19 mouse cellular contexts compared by ENCODE assay signal in the genomic region with DNA sequence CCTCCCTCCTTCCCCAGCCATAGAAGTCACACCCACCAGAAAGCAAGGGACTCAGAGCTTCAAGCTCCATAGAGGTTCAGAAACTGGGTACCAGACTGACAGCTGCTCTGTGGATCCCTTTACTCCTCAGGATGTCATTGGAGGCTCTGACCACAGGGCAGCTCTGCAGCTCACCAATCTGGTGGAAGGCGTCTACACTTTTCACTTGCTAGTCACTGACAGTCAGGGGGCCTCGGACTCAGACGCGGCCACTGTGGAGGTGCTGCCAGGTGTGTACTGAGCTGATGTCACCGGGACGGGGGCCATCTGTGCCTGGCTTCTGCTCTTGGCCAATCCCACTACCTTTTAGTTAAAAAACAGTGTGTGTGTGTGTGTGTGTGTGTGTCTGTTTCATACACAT. TPM values are rescaled to one million over a fixed set of nuclear protein-coding genes. Genes with fewer than 3 reads are reported as not detected.
DNase-seq lines count a peak whose midpoint lies in the region; ATAC-seq lines count a peak whose summit lies in the region.
"Had no signal": no experiment of that assay in that cellular context is flagged by ENCODE, and none has a peak within 500 bp of the region (broad histone marks: within the 10 kb centered on the region; RNA-seq: fewer than 3 reads in every experiment).

No protein-coding gene starts in this region.

- no peaks in the 10 kb centered on the region for H3K9me3 ChIP-seq in forebrain, embryonic 11.5 days (ENCODE audit: control insufficient read depth, low read length)
- 0 out of 2 replicates have a peak, but pooled peaks cover 8% of the 10 kb centered on the region for H3K9me3 ChIP-seq in forebrain, embryonic 13.5 days (replicated peaks)
- no peaks in the 10 kb centered on the region for H3K9me3 ChIP-seq in neural tube, embryonic 15.5 days (replicated peaks)
- H3K9me3 ChIP-seq: embryonic facial prominence, embryonic 15.5 days; G1E; limb, embryonic 12.5 days had no signal

- H3K27ac ChIP-seq in forebrain, embryonic 11.5 days (ENCODE audit: low read depth, low read length) = no peak overlapping the region
- no peak overlapping the region for H3K27ac ChIP-seq in forebrain, embryonic 13.5 days
- no peak overlapping the region for H3K27ac ChIP-seq in neural tube, embryonic 15.5 days (replicated peaks)
- H3K27ac ChIP-seq: embryonic facial prominence, embryonic 15.5 days; limb, embryonic 12.5 days had no signal

- peak; percentile 31 for DNase-seq in forebrain, embryonic 11.5 days (ENCODE audit: low spot score)
- DNase-seq in layer of hippocampus, postnatal 10 days (ENCODE audit: low spot score in 2 of 2) = peak; percentile 16 to 39
- DNase-seq in layer of hippocampus, postnatal 36 days = no peak
- peak; percentile 11 for DNase-seq in T-cell, adult 2 months (ENCODE audit: low spot score)
- peak; percentile 56 to 74 for DNase-seq in kidney, postnatal 4 days
- DNase-seq: cerebellum, postnatal 36 days; gastrocnemius, postnatal 36 days; layer of hippocampus, adult 9-11 months; lung, embryonic 14.5 days had no signal

- no peak for ATAC-seq in forebrain, embryonic 11.5 days (replicated peaks; ENCODE audit: low FRiP score)
- ATAC-seq in forebrain, embryonic 13.5 days = no peak
- ATAC-seq in neural tube, embryonic 15.5 days (ENCODE audit: low FRiP score) = no peak
- ATAC-seq: activated CD4-positive, CD25-positive, alpha-beta regulatory T cell, adult 4 months; forebrain, embryonic 16.5 days had no signal

- H3K27me3 ChIP-seq in forebrain, embryonic 11.5 days (ENCODE audit: control insufficient read depth, insufficient read depth, low read length) = no peaks in the 10 kb centered on the region
- no peaks in the 10 kb centered on the region for H3K27me3 ChIP-seq in forebrain, embryonic 13.5 days
- H3K27me3 ChIP-seq in neural tube, embryonic 15.5 days (replicated peaks) = no peaks in the 10 kb centered on the region
- H3K27me3 ChIP-seq: embryonic facial prominence, embryonic 15.5 days; limb, embryonic 12.5 days had no signal

- no peaks in the 10 kb centered on the region for H3K4me1 ChIP-seq in forebrain, embryonic 11.5 days (replicated peaks; ENCODE audit: control insufficient read depth, insufficient read depth, low read length)
- no peaks in the 10 kb centered on the region for H3K4me1 ChIP-seq in forebrain, embryonic 13.5 days
- no peaks in the 10 kb centered on the region for H3K4me1 ChIP-seq in neural tube, embryonic 15.5 days
- H3K4me1 ChIP-seq: embryonic facial prominence, embryonic 15.5 days; limb, embryonic 12.5 days had no signal

- no peaks in the 10 kb centered on the region for H3K36me3 ChIP-seq in forebrain, embryonic 11.5 days (ENCODE audit: control insufficient read depth, insufficient read depth, low read length)
- H3K36me3 ChIP-seq in forebrain, embryonic 13.5 days (ENCODE audit: poor library complexity, severe bottlenecking) = no peaks in the 10 kb centered on the region
- H3K36me3 ChIP-seq in neural tube, embryonic 15.5 days = peaks cover 28% of the 10 kb centered on the region
- H3K36me3 ChIP-seq: embryonic facial prominence, embryonic 15.5 days; G1E; limb, embryonic 12.5 days had no signal

- no peak overlapping the region for H3K4me2 ChIP-seq in forebrain, embryonic 11.5 days (ENCODE audit: low read depth, low read length, severe bottlenecking)
- no peak overlapping the region for H3K4me2 ChIP-seq in forebrain, embryonic 13.5 days
- H3K4me2 ChIP-seq in neural tube, embryonic 15.5 days = no peak overlapping the region
- H3K4me2 ChIP-seq: embryonic facial prominence, embryonic 15.5 days; limb, embryonic 12.5 days; lung, embryonic 14.5 days; midbrain, embryonic 11.5 days had no signal

- WGBS in forebrain, embryonic 11.5 days = 92% methylated on average over 6 of the region's 6 CpGs
- 95% methylated on average over 6 of the region's 6 CpGs for WGBS in forebrain, embryonic 13.5 days
- 95% methylated on average over 6 of the region's 6 CpGs for WGBS in neural tube, embryonic 15.5 days

- no peak overlapping the region for H3K9ac ChIP-seq in forebrain, embryonic 11.5 days (ENCODE audit: low read length)
- H3K9ac ChIP-seq in forebrain, embryonic 13.5 days = no peak overlapping the region
- no peak overlapping the region for H3K9ac ChIP-seq in neural tube, embryonic 15.5 days (replicated peaks)
- H3K9ac ChIP-seq: embryonic facial prominence, embryonic 15.5 days; limb, embryonic 12.5 days; lung, embryonic 14.5 days had no signal

- no peak overlapping the region for H3K4me3 ChIP-seq in forebrain, embryonic 11.5 days (ENCODE audit: low read depth, low read length)
- H3K4me3 ChIP-seq in forebrain, embryonic 13.5 days = no peak overlapping the region
- no peak overlapping the region for H3K4me3 ChIP-seq in neural tube, embryonic 15.5 days (replicated peaks)
- H3K4me3 ChIP-seq: embryonic facial prominence, embryonic 15.5 days; limb, embryonic 12.5 days; myocyte had no signal

RNA-seq across cellular contexts. Expression of a gene that starts 37.5 kb away (rescaled TPM):
- polyA plus RNA-seq in forebrain, embryonic 11.5 days (2014; fragmentation: Nextera tagmentation; extraction: Ambion mirVana) = 0.61 and 0.67 TPM in 2 replicates
- 0.96 and 1.4 TPM in 2 replicates for polyA plus RNA-seq in forebrain, embryonic 13.5 days (2015; fragmentation: Nextera tagmentation; extraction: Ambion mirVana)
- total RNA-seq in layer of hippocampus, postnatal 10 days (2021) = 10 to 100 TPM; 28.2 to 31.4 TPM
- total RNA-seq in layer of hippocampus, postnatal 36 days (2021) = 10 to 100 TPM; 26.8 to 28.0 TPM
- 6.4 and 7.7 TPM in 2 replicates for polyA plus RNA-seq in neural tube, embryonic 15.5 days (2015; fragmentation: Nextera tagmentation; extraction: Ambion mirVana)
- total RNA-seq: gastrocnemius, postnatal 36 days; heart, postnatal 36 days had no signal
- polyA plus RNA-seq: G1E, myocyte had no signal

RNA-seq across cellular contexts. Expression of a gene that starts 50.9 kb away (rescaled TPM):
- 79.9 and 87.4 TPM in 2 replicates for polyA plus RNA-seq in forebrain, embryonic 11.5 days (2014; fragmentation: Nextera tagmentation; extraction: Ambion mirVana)
- 58.3 TPM in 2 replicates for polyA plus RNA-seq in forebrain, embryonic 13.5 days (2015; fragmentation: Nextera tagmentation; extraction: Ambion mirVana)
- total RNA-seq in layer of hippocampus, postnatal 10 days (2021) = 10 to 100 TPM; 25.1 to 26.2 TPM
- 10 to 100 TPM; 20.9 to 23.7 TPM for total RNA-seq in layer of hippocampus, postnatal 36 days (2021)
- polyA plus RNA-seq in neural tube, embryonic 15.5 days (2015; fragmentation: Nextera tagmentation; extraction: Ambion mirVana) = 30.7 and 35.8 TPM in 2 replicates

RNA-seq across cellular contexts. Expression of a gene that starts 51.1 kb away (rescaled TPM):
- polyA plus RNA-seq in forebrain, embryonic 11.5 days (2014; fragmentation: Nextera tagmentation; extraction: Ambion mirVana) = 58.8 and 61.3 TPM in 2 replicates
- polyA plus RNA-seq in forebrain, embryonic 13.5 days (2015; fragmentation: Nextera tagmentation; extraction: Ambion mirVana) = 63.6 and 66.5 TPM in 2 replicates
- total RNA-seq in layer of hippocampus, postnatal 10 days (2021) = 10 to 100 TPM; 58.7 to 66.6 TPM
- total RNA-seq in layer of hippocampus, postnatal 36 days (2021) = 100 to 1,000 TPM; 109 to 111 TPM
- 56.1 and 63.4 TPM in 2 replicates for polyA plus RNA-seq in neural tube, embryonic 15.5 days (2015; fragmentation: Nextera tagmentation; extraction: Ambion mirVana)

RNA-seq across cellular contexts. Expression of a gene that starts 55.0 kb away (rescaled TPM):
- 10.4 and 10.5 TPM in 2 replicates for polyA plus RNA-seq in forebrain, embryonic 11.5 days (2014; fragmentation: Nextera tagmentation; extraction: Ambion mirVana)
- 6.2 and 7.5 TPM in 2 replicates for polyA plus RNA-seq in forebrain, embryonic 13.5 days (2015; fragmentation: Nextera tagmentation; extraction: Ambion mirVana)
- total RNA-seq in layer of hippocampus, postnatal 10 days (2021) = 10 to 100 TPM; 66.6 to 68.9 TPM
- 10 to 100 TPM; 60.9 to 64.0 TPM for total RNA-seq in layer of hippocampus, postnatal 36 days (2021)
- 13.8 and 16.3 TPM in 2 replicates for polyA plus RNA-seq in neural tube, embryonic 15.5 days (2015; fragmentation: Nextera tagmentation; extraction: Ambion mirVana)
- polyA plus RNA-seq: G1E had no signal

Comparison
In these comparisons a context has a peak if more than half of its experiments do, and no peak if none do; other contexts are left out.
1. DNase-seq: peak in forebrain, embryonic 11.5 days (single experiment), layer of hippocampus, postnatal 10 days (2 of 2), T-cell, adult 2 months (single experiment) and kidney, postnatal 4 days (2 of 2); none in layer of hippocampus, postnatal 36 days (0 of 2).